Mouse (Mus musculus): ENCODE measurements at regions not wholly inside any gene's neighbourhood (a gene's known extent, or its start where the extent isn't known, plus 50 kb on each side); places are given as distances from the start of the nearest gene placed in this dataset.

GRCm38 (mm10) chr12:10016710-10017581 is 352.8 kb upstream of the Nt5c1b start:
- Histone ChIP-seq H3K4me1 (replicated peaks; ENCODE audit: control insufficient read depth, insufficient read depth, low read length) (0 out of 2 replicates have a peak, but pooled peaks cover 3% of the 10 kb centered on the region), H3K4me3 (ENCODE audit: low read length) (no peak overlapping the region), H3K4me2 (ENCODE audit: low read depth, low read length) (no peak overlapping the region; the same call in 1 of the 2 replicates), H3K27me3 (ENCODE audit: control insufficient read depth, insufficient read depth, low read depth, low read length) (no peaks in the 10 kb centered on the region), H3K9me3 (ENCODE audit: control insufficient read depth, low read length) (no peaks in the 10 kb centered on the region), H3K27ac (ENCODE audit: low read length) (no peak overlapping the region), H3K9ac (ENCODE audit: low read length) (no peak overlapping the region), H3K36me3 (ENCODE audit: control insufficient read depth, insufficient read depth, low read length) (no peaks in the 10 kb centered on the region)
- ATAC-seq (ENCODE audit: low read depth) = peak; percentile 84
- 43% methylated on average over 15 of the region's 15 CpGs for WGBS

- Histone ChIP-seq H3K27me3 (ENCODE audit: control insufficient read depth, insufficient read depth, low read depth, low read length) (no peaks in the 10 kb centered on the region), H3K4me1 (replicated peaks; ENCODE audit: control insufficient read depth, insufficient read depth, low read length) (no peaks in the 10 kb centered on the region), H3K36me3 (ENCODE audit: control insufficient read depth, insufficient read depth, low read length) (no peaks in the 10 kb centered on the region), H3K9me3 (ENCODE audit: control insufficient read depth, low read length) (no peaks in the 10 kb centered on the region), H3K9ac (ENCODE audit: low read length) (no peak overlapping the region), H3K27ac (ENCODE audit: low read length) (no peak overlapping the region), H3K4me2 (ENCODE audit: low read depth, low read length) (no peak overlapping the region), H3K4me3 (ENCODE audit: low read length) (no peak overlapping the region)
- WGBS = 50% methylated on average over 8 of the region's 8 CpGs
- no peak for ATAC-seq (ENCODE audit: low read depth)
Observed at GRCm38 (mm10) chr12:10035479-10035878, 334.3 kb upstream of the Nt5c1b start.

- no peaks in the 10 kb centered on the region for H3K36me3 ChIP-seq (ENCODE audit: control insufficient read depth, insufficient read depth, low read length)
- H3K27me3 ChIP-seq (ENCODE audit: control insufficient read depth, insufficient read depth, low read depth, low read length) = no peaks in the 10 kb centered on the region
- no peak for ATAC-seq (ENCODE audit: low read depth)
- 35% methylated on average over 1 of the region's 1 CpGs for WGBS
- no peak overlapping the region for H3K9ac ChIP-seq (ENCODE audit: low read length)
- H3K4me3 ChIP-seq (ENCODE audit: low read length) = no peak overlapping the region
- no peaks in the 10 kb centered on the region for H3K4me1 ChIP-seq (replicated peaks; ENCODE audit: control insufficient read depth, insufficient read depth, low read length)
- H3K4me2 ChIP-seq (ENCODE audit: low read depth, low read length) = no peak overlapping the region
- no peak overlapping the region for H3K27ac ChIP-seq (ENCODE audit: low read length)
- H3K9me3 ChIP-seq (ENCODE audit: control insufficient read depth, low read length) = no peaks in the 10 kb centered on the region
Observed at GRCm38 (mm10) chr12:10062006-10062514, 307.7 kb upstream of the Nt5c1b start.

- no peak overlapping the region for H3K4me3 ChIP-seq (ENCODE audit: low read length)
- no peak for ATAC-seq (ENCODE audit: low read depth)
- no peaks in the 10 kb centered on the region for H3K9me3 ChIP-seq (ENCODE audit: control insufficient read depth, low read length)
- no peaks in the 10 kb centered on the region for H3K27me3 ChIP-seq (ENCODE audit: control insufficient read depth, insufficient read depth, low read depth, low read length)
- 31% methylated on average over 5 of the region's 5 CpGs for WGBS
- no peak overlapping the region for H3K4me2 ChIP-seq (ENCODE audit: low read depth, low read length)
- H3K36me3 ChIP-seq (ENCODE audit: control insufficient read depth, insufficient read depth, low read length) = no peaks in the 10 kb centered on the region
- no peak overlapping the region for H3K9ac ChIP-seq (ENCODE audit: low read length)
- H3K27ac ChIP-seq (ENCODE audit: low read length) = peak overlapping the region; percentile 41; the same call in 1 of the 2 replicates
- H3K4me1 ChIP-seq (replicated peaks; ENCODE audit: control insufficient read depth, insufficient read depth, low read length) = peaks cover 10% of the 10 kb centered on the region; the same call in 1 of the 2 replicates
Observed at GRCm38 (mm10) chr12:10078341-10078740, 291.4 kb upstream of the Nt5c1b start.

GRCm38 (mm10) chr12:10079482-10079881 is 290.3 kb upstream of the Nt5c1b start:
- Histone ChIP-seq H3K9me3 (ENCODE audit: control insufficient read depth, low read length) (no peaks in the 10 kb centered on the region), H3K36me3 (ENCODE audit: control insufficient read depth, insufficient read depth, low read length) (no peaks in the 10 kb centered on the region), H3K4me1 (replicated peaks; ENCODE audit: control insufficient read depth, insufficient read depth, low read length) (peaks cover 10% of the 10 kb centered on the region; the same call in 1 of the 2 replicates), H3K4me3 (ENCODE audit: low read length) (no peak overlapping the region), H3K9ac (ENCODE audit: low read length) (no peak overlapping the region), H3K27me3 (ENCODE audit: control insufficient read depth, insufficient read depth, low read depth, low read length) (no peaks in the 10 kb centered on the region), H3K27ac (ENCODE audit: low read length) (no peak overlapping the region), H3K4me2 (ENCODE audit: low read depth, low read length) (0 out of 2 replicates have a peak overlapping the region, but pooled peaks have one; percentile 14)
- ATAC-seq (ENCODE audit: low read depth) = 0 out of 2 replicates have a peak, but pooled peaks have one; percentile 26
- 53% methylated on average over 9 of the region's 9 CpGs for WGBS

- H3K36me3 ChIP-seq (ENCODE audit: control insufficient read depth, insufficient read depth, low read length) = no peaks in the 10 kb centered on the region
- H3K9me3 ChIP-seq (ENCODE audit: control insufficient read depth, low read length) = no peaks in the 10 kb centered on the region
- no peak overlapping the region for H3K9ac ChIP-seq (ENCODE audit: low read length)
- H3K27me3 ChIP-seq (ENCODE audit: control insufficient read depth, insufficient read depth, low read depth, low read length) = no peaks in the 10 kb centered on the region
- 29% methylated on average over 1 of the region's 1 CpGs for WGBS
- no peak overlapping the region for H3K4me2 ChIP-seq (ENCODE audit: low read depth, low read length)
- no peak overlapping the region for H3K4me3 ChIP-seq (ENCODE audit: low read length)
- ATAC-seq (ENCODE audit: low read depth) = peak; percentile 79
- H3K4me1 ChIP-seq (replicated peaks; ENCODE audit: control insufficient read depth, insufficient read depth, low read length) = no peaks in the 10 kb centered on the region
- no peak overlapping the region for H3K27ac ChIP-seq (ENCODE audit: low read length)
Observed at GRCm38 (mm10) chr12:10112874-10113453, 256.8 kb upstream of the Nt5c1b start.

GRCm38 (mm10) chr12:10122102-10122501 is 247.7 kb upstream of the Nt5c1b start:
- no peak for ATAC-seq (ENCODE audit: low read depth)
- Histone ChIP-seq H3K4me2 (ENCODE audit: low read depth, low read length) (no peak overlapping the region), H3K4me3 (ENCODE audit: low read length) (no peak overlapping the region), H3K36me3 (ENCODE audit: control insufficient read depth, insufficient read depth, low read length) (no peaks in the 10 kb centered on the region), H3K9ac (ENCODE audit: low read length) (no peak overlapping the region), H3K27ac (ENCODE audit: low read length) (no peak overlapping the region), H3K9me3 (ENCODE audit: control insufficient read depth, low read length) (no peaks in the 10 kb centered on the region), H3K4me1 (replicated peaks; ENCODE audit: control insufficient read depth, insufficient read depth, low read length) (no peaks in the 10 kb centered on the region), H3K27me3 (ENCODE audit: control insufficient read depth, insufficient read depth, low read depth, low read length) (no peaks in the 10 kb centered on the region)
- WGBS = 36% methylated on average over 2 of the region's 2 CpGs

GRCm38 (mm10) chr12:10127995-10128573 is 241.7 kb upstream of the Nt5c1b start:
- Histone ChIP-seq H3K27ac (ENCODE audit: low read length) (no peak overlapping the region), H3K4me3 (ENCODE audit: low read length) (no peak overlapping the region), H3K36me3 (ENCODE audit: control insufficient read depth, insufficient read depth, low read length) (no peaks in the 10 kb centered on the region), H3K9me3 (ENCODE audit: control insufficient read depth, low read length) (no peaks in the 10 kb centered on the region), H3K4me2 (ENCODE audit: low read depth, low read length) (no peak overlapping the region), H3K9ac (ENCODE audit: low read length) (no peak overlapping the region), H3K4me1 (replicated peaks; ENCODE audit: control insufficient read depth, insufficient read depth, low read length) (no peaks in the 10 kb centered on the region), H3K27me3 (ENCODE audit: control insufficient read depth, insufficient read depth, low read depth, low read length) (no peaks in the 10 kb centered on the region)
- WGBS = 18% methylated on average over 3 of the region's 3 CpGs
- ATAC-seq (ENCODE audit: low read depth) = no peak

- no peaks in the 10 kb centered on the region for H3K9me3 ChIP-seq (ENCODE audit: control insufficient read depth, low read length)
- WGBS = 18% methylated on average over 3 of the region's 3 CpGs
- no peak overlapping the region for H3K4me2 ChIP-seq (ENCODE audit: low read depth, low read length)
- no peak overlapping the region for H3K27ac ChIP-seq (ENCODE audit: low read length)
- H3K4me1 ChIP-seq (replicated peaks; ENCODE audit: control insufficient read depth, insufficient read depth, low read length) = no peaks in the 10 kb centered on the region
- H3K36me3 ChIP-seq (ENCODE audit: control insufficient read depth, insufficient read depth, low read length) = no peaks in the 10 kb centered on the region
- no peaks in the 10 kb centered on the region for H3K27me3 ChIP-seq (ENCODE audit: control insufficient read depth, insufficient read depth, low read depth, low read length)
- ATAC-seq (ENCODE audit: low read depth) = no peak
- H3K4me3 ChIP-seq (ENCODE audit: low read length) = no peak overlapping the region
- no peak overlapping the region for H3K9ac ChIP-seq (ENCODE audit: low read length)
Observed at GRCm38 (mm10) chr12:10134141-10134540, 235.6 kb upstream of the Nt5c1b start.

All from lung, embryonic 16.5 days (tissue).